Mouse (Mus musculus) heart, embryonic 14.5 days (tissue): ENCODE results near the gene Ulk1. TPM values are rescaled to one million over a fixed set of nuclear protein-coding genes. Genes with fewer than 3 reads are reported as not detected.

Experiments used
- ATAC-seq: fragments of 200-750 bp; cut with Nextera tagmentation; 2 replicates; pipeline ENCODE4 v1.8.0; 2017; ENCODE audit warnings: low read depth, moderate TSS enrichment; ENCODE audit not compliant: insufficient number of reproducible peaks, insufficient read depth, low FRiP score
- H3K27ac ChIP-seq, 2 experiments: fragments of 200-500 bp in 1 of 2; fragments of 300-500 bp in 1 of 2; sonication (generic) in 1 of 2; replicated peaks in 1 of 2; 2 replicates each; pipeline ENCODE4 v1.5.1; 2012 to 2014; ENCODE audit warnings: low read depth in 2 of 2, low read length in 2 of 2, control low read depth in 1 of 2, mild to moderate bottlenecking in 1 of 2, mixed read lengths in 1 of 2; ENCODE audit not compliant: control insufficient read depth in 1 of 2, insufficient read depth in 1 of 2
- H3K27me3 ChIP-seq: fragments of 300-500 bp; sonication (generic); 2 replicates; pipeline ENCODE4 v1.6.1; 2014; ENCODE audit warnings: mild to moderate bottlenecking, low read length, control low read depth; ENCODE audit not compliant: control insufficient read depth, insufficient read depth
- H3K36me3 ChIP-seq: fragments of 300-500 bp; sonication (generic); 2 replicates; pipeline ENCODE4 v1.6.1; 2014; ENCODE audit warnings: mild to moderate bottlenecking, control low read depth, low read length, mixed read lengths; ENCODE audit not compliant: control insufficient read depth, insufficient read depth
- H3K4me1 ChIP-seq, 2 experiments: fragments of 200-500 bp in 1 of 2; fragments of 300-500 bp in 1 of 2; sonication (generic) in 1 of 2; 2 replicates each; pipeline ENCODE4 v1.6.1; 2012 to 2014; ENCODE audit warnings: low read length in 2 of 2, control low read depth in 1 of 2, mixed read lengths in 1 of 2; ENCODE audit not compliant: control insufficient read depth in 2 of 2, insufficient read depth in 2 of 2
- H3K4me2 ChIP-seq: fragments of 300-500 bp; sonication (generic); 2 replicates; pipeline ENCODE4 v1.6.1; 2014; ENCODE audit warnings: mild to moderate bottlenecking, low read length
- H3K4me3 ChIP-seq, 2 experiments: fragments of 200-500 bp in 1 of 2; fragments of 300-500 bp in 1 of 2; sonication (generic) in 1 of 2; 2 replicates each; pipeline ENCODE4 v1.5.1; 2012 to 2014; ENCODE audit warnings: low read length in 2 of 2, mild to moderate bottlenecking in 2 of 2, control low read depth in 1 of 2, low read depth in 1 of 2, moderate library complexity in 1 of 2; ENCODE audit not compliant: control insufficient read depth in 1 of 2, insufficient read depth in 1 of 2
- H3K9ac ChIP-seq: fragments of 300-500 bp; sonication (generic); 2 replicates; pipeline ENCODE4 v1.6.1; 2014; ENCODE audit warnings: mild to moderate bottlenecking, low read length
- H3K9me3 ChIP-seq: fragments of 300-500 bp; sonication (generic); 2 replicates; pipeline ENCODE4 v1.6.1; 2016; ENCODE audit warnings: low read length, control low read depth; ENCODE audit not compliant: control insufficient read depth
- WGBS: fragments of 180-500 bp; shearing (Covaris S2); extraction: QIAGEN DNeasy Blood & Tissue Kit; methylation state at CpG from one replicate; pipeline ENCODE4 v1.1.7; 2014; 5-methylcytosine and 5-hydroxymethylcytosine counted together
- polyA plus RNA-seq: library from polyadenylated mRNA; unstranded; fragments of >200 nt; fragmentation: Nextera tagmentation; extraction: Ambion mirVana; gene quantifications from 2 replicates; pipeline ENCODE4 v1.2.1, GENCODE M21; 2014

The Ulk1 gene
- polyA plus RNA-seq, 1 experiment from 2014 or later: 23.3 TPM

DNA sequence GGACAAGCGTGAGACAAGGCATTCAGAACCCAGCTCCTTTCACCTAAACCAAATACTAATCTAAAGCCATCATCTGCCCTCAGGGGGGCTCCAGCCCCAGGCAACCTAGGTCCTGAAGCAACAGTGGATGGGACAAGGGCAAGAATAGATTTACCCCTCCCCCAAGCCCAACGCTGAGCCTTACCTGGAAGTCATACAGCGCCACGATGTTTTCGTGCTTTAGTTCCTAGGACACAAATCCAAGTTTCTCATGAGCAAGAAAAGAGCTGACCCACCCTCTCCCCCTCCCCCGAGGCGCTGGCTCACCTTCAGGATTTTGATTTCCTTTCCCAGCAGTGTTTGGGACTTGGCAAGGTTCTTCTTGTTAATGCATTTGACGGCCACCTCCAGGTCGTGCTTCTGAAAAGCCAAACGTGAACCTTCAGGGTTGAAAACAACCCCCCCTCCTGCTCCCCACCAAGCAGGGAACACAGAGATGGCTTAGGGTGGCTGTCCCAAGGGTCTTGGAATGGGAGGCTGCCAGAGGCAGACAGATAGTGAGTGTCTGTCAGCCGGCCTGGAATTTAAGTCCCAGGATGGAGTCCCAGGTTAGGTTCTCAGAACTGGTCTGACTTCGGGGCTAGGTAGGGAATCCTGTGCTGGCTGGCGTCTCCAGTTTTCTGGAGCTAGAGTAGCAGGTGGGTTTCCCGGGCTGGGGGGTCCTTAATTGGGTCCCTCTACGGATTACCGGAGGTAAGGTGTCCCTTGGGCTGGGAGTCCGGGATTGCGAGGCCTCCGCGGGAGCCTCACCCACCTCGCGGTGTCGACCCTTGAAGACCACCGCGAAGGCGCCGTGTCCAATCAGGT is 853 bp downstream of the Ulk1 start:
- no peaks in the 10 kb centered on the region for H3K9me3 ChIP-seq
- peak overlapping the region; percentile 96 for H3K4me2 ChIP-seq
- H3K9ac ChIP-seq: peak overlapping the region; percentile 88
- peaks cover 33% of the 10 kb centered on the region for H3K36me3 ChIP-seq
- peak overlapping the region; percentile 72 to 81 for H3K4me3 ChIP-seq
- peak overlapping the region in 1 of 2 experiments; percentile 77; a peak in 2 of 4 replicates for H3K27ac ChIP-seq
- H3K4me1 ChIP-seq: peaks cover 9 to 26% of the 10 kb centered on the region in 2 experiments; a peak in 3 of 4 replicates
- WGBS: 1% methylated on average over 27 of the region's 27 CpGs
- no peak for ATAC-seq
- no peaks in the 10 kb centered on the region for H3K27me3 ChIP-seq

- Histone ChIP-seq H3K9me3 (no peaks in the 10 kb centered on the region), H3K9ac (peak overlapping the region; percentile 88), H3K4me1 (peaks cover 9 to 26% of the 10 kb centered on the region in 2 experiments; a peak in 3 of 4 replicates), H3K4me3 (peak overlapping the region; percentile 72 to 81), H3K27me3 (no peaks in the 10 kb centered on the region), H3K36me3 (peaks cover 36% of the 10 kb centered on the region), H3K27ac (peak overlapping the region in 1 of 2 experiments; percentile 70; a peak in 2 of 4 replicates), H3K4me2 (peak overlapping the region; percentile 96)
- peak; percentile 45 for ATAC-seq
- 2% methylated on average over 14 of the region's 14 CpGs for WGBS
Observed at GRCm38 (mm10) chr5:110808061-110808631, 1.8 kb downstream of the Ulk1 start.

GRCm38 (mm10) chr5:110807453-110807852 is 2.4 kb downstream of the Ulk1 start:
- H3K36me3 ChIP-seq: peaks cover 36% of the 10 kb centered on the region
- 85% methylated on average over 4 of the region's 4 CpGs for WGBS
- no peak for ATAC-seq

DNA sequence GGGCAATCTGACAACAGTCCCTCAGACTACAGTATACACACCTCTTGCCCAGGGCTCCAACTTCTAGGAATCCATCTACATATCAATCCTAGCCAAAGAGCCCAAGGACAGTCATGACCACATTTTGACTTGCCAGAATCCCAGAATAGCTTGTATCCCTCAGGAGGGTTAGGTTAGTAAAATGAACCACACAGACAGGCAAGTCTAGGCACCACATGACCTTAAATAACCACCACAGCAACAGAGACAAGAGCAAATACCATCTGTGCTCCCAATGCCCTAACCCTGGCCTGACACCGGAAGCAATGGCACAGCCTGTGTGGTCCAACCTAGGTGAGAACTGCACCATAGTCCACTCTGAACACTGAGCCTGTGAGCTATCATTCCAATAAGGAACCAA is 3.2 kb downstream of the Ulk1 start:
- no peak for ATAC-seq
- Histone ChIP-seq H3K27me3 (no peaks in the 10 kb centered on the region), H3K4me1 (peaks cover 9 to 30% of the 10 kb centered on the region in 2 experiments; a peak in 3 of 4 replicates), H3K4me2 (no peak overlapping the region; the same call in 1 of the 2 replicates), H3K9ac (no peak overlapping the region), H3K36me3 (peaks cover 36% of the 10 kb centered on the region), H3K9me3 (no peaks in the 10 kb centered on the region), H3K4me3 (no peak overlapping the region), H3K27ac (no peak overlapping the region)
- 83% methylated on average over 1 of the region's 1 CpGs for WGBS

More at GRCm38 (mm10) chr5:110807453-110807852, 2.4 kb downstream of the Ulk1 start:
- H3K4me1 ChIP-seq: peaks cover 9 to 29% of the 10 kb centered on the region in 2 experiments; a peak in 3 of 4 replicates
- peak overlapping the region; percentile 88; the same call in 1 of the 2 replicates for H3K9ac ChIP-seq
- peak overlapping the region in 1 of 2 experiments; percentile 70; a peak in 1 of 4 replicates for H3K27ac ChIP-seq
- H3K4me2 ChIP-seq: peak overlapping the region; percentile 96
- no peaks in the 10 kb centered on the region for H3K9me3 ChIP-seq
- no peaks in the 10 kb centered on the region for H3K27me3 ChIP-seq
- peak overlapping the region; percentile 72 to 81 for H3K4me3 ChIP-seq

DNA sequence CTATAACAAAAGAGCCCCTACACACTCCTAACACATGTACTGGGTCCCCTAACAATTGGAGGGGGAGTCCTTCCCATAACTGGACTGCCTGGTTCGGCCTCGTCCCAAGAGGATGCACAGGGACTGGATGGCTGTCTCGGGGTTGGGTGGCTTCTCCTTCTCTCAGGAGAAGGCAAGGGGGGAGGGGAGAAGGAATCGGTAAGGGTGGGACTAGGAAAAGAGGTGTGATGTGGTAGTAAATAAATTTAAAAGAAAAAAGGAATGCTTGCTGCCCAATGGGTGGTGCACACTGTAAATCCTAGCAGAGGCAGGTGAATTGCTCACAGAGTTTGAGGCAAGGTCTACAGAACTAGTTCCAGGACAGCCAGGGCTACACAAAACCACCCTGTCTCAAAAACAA is 3.7 kb downstream of the Ulk1 start:
- no peak for ATAC-seq

GRCm38 (mm10) chr5:110804012-110804743 is 5.7 kb downstream of the Ulk1 start:
- Histone ChIP-seq H3K36me3 (peaks cover 46% of the 10 kb centered on the region), H3K4me3 (no peak overlapping the region), H3K4me2 (no peak overlapping the region), H3K4me1 (peaks cover 9 to 34% of the 10 kb centered on the region in 2 experiments; a peak in 3 of 4 replicates), H3K27ac (no peak overlapping the region), H3K9me3 (no peaks in the 10 kb centered on the region), H3K27me3 (no peaks in the 10 kb centered on the region), H3K9ac (no peak overlapping the region)
- WGBS: 79% methylated on average over 7 of the region's 7 CpGs
- ATAC-seq: no peak

More for the DNA sequence above, 3.7 kb downstream of the Ulk1 start:
- Histone ChIP-seq H3K4me1 (peaks cover 9 to 32% of the 10 kb centered on the region in 2 experiments; a peak in 3 of 4 replicates), H3K4me2 (no peak overlapping the region), H3K4me3 (no peak overlapping the region), H3K9me3 (no peaks in the 10 kb centered on the region), H3K9ac (no peak overlapping the region), H3K27me3 (no peaks in the 10 kb centered on the region), H3K27ac (no peak overlapping the region), H3K36me3 (peaks cover 36% of the 10 kb centered on the region)
- WGBS: 84% methylated on average over 4 of the region's 4 CpGs

DNA sequence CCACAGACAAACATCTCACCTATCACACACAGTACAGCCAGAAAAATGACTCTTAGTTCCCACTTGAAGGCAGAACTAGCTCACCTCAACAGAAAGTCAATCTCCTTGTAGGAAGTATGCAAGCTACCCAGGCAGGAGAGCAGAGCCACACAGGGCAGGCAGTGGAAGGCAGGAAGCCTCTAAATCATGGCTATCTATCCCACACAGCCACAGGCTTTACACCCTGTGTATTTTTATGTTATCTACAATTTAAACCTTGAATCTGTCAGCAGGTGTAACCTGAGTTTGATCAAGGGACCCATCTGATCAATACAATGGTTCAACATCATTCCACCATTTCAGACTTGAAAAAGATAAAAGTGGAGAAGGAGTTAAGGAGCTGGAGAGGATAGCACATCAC is 7.1 kb downstream of the Ulk1 start:
- H3K36me3 ChIP-seq: peaks cover 59% of the 10 kb centered on the region
- no peak overlapping the region for H3K4me2 ChIP-seq
- no peak overlapping the region for H3K9ac ChIP-seq
- H3K27ac ChIP-seq: no peak overlapping the region
- H3K9me3 ChIP-seq: no peaks in the 10 kb centered on the region
- no peak overlapping the region for H3K4me3 ChIP-seq
- peaks cover 10 to 29% of the 10 kb centered on the region in 2 experiments for H3K4me1 ChIP-seq
- H3K27me3 ChIP-seq: no peaks in the 10 kb centered on the region
- no peak for ATAC-seq
